Mouse (Mus musculus) mature B cell (primary cell): ENCODE measurements around the gene Hk2.

Experiments used
- in situ Hi-C: fragments of 300-500 bp; cut with MboI; formaldehyde crosslinking; loops from 2 replicates; pipeline ENCODE4 v1.14.3; 2019

The Hk2 gene

DNA sequence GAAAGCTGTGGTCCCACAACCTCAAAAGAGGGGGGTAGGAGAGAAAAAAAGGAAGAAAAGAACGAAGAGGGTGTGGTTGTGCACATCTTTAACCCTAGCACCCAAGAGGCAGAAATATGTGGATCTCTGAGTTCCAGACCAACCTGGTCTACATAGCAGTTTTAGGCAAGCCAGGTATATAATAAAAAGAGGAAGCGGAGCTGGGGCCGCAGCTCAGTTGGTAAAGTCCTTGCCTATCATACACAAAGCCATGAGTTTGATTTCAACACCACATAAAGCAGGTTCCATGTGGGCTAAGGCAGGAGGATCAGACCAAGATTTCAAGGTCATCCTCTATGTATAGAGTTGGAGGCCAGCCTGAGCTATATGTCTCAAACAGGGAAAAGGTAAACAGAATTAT is 4.0 kb downstream of the Hk2 start:
- in situ Hi-C loops: no loop called here

DNA sequence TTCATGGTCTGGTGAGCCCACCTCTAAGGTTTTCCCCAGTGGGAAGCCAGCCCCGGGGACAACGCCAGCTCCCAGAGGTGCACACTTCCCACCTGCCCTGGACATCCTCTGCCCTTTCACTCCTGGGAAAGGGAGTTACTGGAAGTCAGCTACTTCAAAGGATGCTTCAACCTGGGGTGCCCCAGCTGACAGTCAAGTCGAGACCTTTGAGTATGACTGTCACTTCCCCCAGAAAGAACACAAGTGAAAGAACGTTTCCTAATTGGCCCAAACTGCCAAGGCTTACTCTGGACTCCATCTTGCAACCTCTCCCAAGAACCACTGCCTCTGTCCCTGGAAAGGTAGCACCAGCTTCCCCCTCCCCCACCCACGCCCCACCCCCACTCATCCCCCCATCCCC is 4.5 kb downstream of the Hk2 start:
- in situ Hi-C loops: no loop called here

DNA sequence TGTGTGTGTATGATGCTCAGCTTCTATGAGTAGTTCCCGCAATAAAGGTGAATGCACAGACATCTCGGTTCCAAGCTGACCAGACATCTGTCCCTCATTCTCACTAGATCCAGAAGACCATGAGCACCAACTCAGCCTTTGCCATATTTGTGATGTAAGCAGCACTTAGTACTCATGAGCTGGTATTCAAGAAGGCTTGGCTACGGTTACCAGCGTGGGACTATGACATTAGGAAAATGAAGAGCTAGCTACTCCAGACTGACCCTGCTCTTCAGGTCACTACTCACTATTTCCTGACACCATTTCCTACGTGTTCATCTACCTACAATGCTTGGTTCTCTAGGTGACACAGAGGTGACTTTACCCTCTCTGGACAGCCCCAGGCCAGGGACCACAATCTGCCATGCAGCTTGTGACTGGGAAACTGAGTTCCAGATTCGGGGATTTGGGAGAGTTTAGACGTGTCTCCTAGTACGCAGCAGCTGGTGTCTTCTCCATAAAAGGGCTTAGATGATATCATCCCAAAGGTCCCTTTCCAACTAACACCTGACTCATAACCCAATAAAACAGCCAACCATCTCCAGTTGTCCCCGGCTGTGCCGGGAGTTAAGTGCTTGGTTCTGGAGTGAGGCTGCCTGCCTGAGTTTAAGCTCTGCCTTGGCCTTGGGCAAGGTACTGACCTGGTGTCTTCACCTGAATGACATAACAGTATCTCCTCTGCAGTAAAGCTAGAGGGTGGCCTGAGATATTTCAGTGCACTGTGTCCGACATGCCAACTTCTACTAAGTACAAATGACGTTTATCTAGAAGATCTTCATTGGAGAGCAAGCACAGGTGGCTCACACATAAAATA is 6.3 kb downstream of the Hk2 start:
- in situ Hi-C loops: no loop called here

DNA sequence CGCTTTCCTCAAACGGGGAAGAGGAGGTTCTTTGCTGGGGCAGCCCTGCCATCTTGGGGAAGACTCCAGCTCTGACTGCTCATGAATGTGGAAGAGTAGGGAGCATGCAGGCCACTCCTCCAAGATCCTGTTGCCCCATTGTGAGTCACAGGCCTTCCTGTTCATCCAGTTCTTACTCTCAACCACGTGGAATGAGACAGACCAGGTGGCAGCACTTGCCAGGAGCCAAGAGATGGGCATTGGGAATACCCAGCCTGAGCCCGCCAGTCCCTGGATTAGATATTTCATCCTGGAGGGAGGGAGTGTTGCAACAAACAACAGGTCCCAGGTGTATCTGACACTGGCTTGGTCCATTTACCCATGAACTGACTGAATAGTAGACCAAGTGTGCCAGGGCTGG is 7.6 kb downstream of the Hk2 start:
- in situ Hi-C loops: no loop called here

DNA sequence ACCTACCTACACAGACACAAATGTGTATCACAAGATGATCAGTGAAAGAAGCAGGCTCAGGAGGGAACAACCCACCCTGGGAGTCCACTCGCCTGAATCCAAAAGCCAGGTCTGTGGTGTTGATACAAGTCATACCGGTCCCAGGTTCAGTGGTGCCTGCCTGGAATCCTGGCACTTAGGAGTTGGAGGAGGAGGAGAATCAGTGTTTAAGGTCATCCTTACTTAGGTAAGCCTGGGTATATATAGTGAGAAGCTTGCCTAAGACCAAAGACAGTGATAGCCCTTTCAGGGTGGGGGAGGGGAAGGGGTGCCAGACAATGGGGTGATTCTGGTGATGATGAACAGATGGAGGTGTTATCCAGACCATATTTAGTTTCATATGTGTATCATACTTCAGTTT is 9.0 kb downstream of the Hk2 start:
- in situ Hi-C loops: no loop called here

DNA sequence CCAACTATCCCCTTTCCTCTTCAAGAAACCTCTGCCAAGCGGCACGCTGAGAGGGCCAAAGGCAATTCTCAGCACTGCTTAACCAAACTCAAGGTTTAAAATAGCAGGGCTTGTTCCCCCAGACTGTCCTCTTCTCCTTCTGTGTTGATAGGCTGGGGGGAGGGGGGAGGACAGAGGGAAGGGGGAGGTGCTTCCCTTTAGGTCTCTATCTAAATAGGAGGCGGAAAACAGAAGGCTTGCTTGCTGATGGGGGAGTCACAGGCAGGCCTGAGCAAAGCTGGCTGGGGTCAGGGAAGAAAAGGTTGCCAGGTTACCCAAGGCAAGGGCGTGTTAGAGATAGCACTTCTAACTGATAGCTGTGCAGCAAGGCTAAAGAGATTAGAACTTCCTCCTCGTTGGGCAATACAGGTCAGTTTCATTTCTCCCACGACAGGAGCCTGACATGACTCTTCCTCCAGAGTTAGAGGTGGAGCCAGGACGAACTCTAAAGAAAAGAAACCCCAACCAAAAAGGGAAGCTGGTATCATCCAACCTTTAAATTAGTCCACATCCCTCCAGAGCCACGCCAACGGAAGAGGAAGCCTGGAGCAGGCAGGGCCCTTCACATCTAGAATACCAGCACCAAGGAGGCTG is 10.3 kb downstream of the Hk2 start:
- in situ Hi-C loops: no loop called here

DNA sequence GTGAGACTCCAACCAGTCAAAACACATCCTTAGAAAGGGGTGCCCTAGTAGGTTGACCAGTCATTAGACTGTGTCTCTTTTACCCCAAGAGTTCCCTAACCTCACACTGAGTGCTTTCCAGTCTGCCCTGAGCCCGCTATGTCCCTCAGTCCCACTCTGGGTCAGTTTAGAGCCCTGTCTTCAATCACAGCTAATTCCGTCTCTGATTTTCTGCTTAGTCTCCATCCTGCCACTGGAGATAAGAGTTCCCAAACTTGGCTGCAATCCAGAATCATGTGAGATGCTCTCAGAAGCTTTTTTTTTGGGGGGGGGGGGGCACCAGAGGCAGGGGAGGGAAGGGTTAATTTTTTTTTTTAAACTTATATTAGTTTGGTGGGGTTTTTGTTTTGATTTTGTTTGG is 11.5 kb downstream of the Hk2 start:
- in situ Hi-C loops: no loop called here

DNA sequence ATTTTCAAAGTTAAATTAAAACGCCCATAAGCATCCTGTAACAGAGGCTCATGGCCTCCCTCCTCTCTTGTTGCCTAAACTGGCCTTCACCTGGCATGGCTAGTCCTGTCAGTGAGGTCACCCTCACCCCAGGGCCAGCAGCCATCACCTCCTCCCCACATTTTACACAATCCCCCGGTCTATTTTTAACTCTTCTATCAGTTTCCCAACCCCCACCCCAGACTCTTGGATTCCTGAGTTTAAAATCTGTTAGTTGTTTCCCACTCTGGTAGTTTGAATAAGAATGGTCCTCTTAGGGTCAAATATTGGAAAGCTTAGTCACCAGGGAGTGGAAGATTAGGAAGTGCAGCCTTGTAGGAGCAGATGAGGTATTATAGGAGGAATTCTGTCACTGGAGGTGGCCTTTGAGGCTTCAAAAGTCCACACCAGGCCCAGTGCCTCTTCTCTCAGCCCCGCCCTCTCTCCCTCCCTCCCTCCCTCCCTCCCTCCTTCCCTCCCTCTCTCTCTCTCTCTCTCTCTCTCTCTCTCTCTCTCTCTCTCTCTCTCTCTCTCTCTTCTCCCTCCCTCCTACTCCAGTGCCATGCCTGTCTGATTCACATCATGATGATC is 13.4 kb downstream of the Hk2 start:
- in situ Hi-C loops: no loop called here

DNA sequence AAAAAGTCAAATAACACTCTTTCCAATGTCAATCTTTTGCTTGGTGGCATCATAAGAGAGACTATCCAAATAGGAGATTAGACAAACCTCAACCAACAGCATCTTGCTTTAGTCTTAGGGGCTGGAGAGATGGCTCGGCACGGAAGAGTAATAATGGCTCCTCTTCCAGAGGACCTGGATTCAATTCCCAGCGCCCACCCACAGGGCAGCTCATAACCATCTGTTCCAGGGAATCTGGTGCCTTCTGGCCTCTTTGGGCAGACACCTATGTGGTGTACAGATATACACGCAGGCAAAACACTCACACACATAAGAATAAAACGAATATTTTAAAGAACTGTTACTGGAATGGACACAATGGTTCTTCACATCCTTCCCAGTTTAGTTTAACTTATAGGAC is 15.0 kb downstream of the Hk2 start:
- in situ Hi-C loops: no loop called here

DNA sequence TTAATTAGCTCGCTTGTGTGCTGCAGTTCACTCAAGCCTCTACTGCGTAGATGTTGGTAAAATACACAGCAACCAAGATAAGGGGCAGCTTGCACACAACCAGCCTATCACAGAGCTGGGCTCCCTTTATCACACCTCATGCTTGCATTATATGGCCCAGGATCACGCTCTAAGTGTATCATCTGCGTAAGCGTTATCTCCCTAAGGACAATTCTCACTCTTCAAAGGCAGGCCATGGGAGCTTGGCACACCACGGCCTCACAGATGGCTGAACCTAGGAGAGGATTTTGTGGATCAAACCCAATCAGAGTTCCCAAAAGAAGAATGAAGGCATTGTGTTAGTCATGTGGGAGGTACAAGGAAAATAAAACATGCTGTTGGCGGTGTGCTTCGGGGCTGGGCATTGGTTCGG is 17.4 kb downstream of the Hk2 start:
- in situ Hi-C loops: no loop called here

DNA sequence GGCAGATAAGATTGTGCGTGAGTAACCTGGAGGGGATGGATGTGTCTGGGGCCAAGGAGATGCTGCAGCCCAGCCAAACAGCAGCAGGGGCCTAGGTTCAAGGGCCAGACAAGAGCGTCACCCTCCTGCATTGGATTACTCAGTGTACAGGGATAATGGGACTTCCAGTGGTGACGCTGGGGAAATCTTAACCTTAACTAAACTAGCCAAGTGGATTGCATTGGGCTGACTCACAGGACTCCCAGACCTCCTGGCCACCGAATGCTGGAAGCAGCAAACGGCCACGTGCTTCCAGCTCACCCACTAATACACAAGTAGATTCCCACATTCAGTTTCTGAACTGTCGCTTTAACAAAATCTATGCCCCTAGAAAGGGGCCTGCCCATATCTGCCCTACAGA is 18.0 kb downstream of the Hk2 start:
- in situ Hi-C loops: no loop called here

DNA sequence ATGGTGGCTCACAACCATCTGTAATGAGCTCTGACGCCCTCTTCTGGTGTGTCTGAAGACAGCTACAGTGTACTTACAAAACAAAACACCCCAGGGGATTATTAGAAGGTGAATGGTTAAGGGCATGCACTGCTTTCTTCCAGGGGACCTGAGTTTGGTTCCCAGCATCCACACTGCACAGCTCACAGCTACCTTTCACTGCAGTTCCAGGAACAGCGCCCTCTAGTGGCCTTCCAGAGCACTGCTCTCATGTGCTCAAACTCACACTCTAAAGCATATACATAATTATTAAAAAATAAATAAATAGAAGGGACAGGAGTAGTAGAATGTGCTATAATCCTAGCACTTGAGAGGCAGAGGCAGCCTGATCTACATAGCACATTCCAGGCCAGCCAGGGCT is 18.9 kb downstream of the Hk2 start:
- in situ Hi-C loops: no loop called here

DNA sequence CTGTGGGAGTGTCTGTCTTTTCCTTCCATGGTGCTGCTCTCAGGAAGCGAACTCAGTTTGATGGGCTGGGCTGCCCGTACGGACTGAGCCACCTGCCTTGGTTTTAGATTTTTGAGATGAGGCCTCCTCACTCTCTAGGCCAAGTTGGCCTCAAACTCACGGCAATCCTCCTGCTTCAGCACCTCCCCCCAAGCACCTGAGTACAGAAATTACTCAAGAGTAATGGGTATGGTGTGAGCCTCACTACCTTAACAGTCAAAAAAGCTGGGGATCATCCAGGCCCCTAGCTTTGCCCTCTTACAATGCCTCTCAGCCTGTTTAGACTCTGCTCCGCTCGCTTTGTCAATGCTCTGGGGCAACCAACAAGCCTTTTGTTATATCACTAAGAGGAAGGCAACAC is 19.5 kb downstream of the Hk2 start:
- in situ Hi-C loops: no loop called here

DNA sequence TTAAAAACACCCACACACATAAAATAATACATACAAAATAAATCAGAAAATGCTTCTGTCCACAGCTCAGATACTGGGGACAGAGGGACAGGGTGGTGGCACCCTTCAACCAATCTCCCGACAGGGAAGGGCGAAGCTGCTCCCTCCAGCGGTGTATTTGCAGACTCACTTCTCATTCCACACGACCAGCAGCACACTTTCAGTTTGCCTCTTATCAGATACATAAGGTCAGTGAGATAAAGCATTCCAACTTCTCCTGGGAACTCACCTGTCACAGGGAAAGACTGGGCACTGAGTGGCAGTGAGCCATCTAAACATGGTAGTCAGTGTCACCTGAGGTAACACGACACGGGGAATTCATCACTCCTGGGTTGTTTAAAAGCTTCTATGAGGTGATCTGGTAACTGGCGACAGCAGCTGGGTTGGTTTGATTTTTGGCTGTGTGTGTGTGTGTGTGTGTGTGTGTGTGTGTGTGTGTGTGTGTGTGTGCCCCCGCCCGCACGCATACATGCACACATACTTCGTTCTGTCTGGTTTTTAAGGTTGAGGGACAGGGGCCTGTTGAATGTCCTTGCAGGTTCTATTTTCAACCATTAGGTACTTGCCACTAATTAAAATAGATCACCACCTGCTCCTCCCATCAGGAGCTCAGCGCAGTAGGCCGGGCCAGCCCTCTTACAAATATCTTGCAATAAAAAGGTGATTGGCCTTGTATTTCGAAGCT is 20.5 kb downstream of the Hk2 start:
- in situ Hi-C loops: no loop called here

DNA sequence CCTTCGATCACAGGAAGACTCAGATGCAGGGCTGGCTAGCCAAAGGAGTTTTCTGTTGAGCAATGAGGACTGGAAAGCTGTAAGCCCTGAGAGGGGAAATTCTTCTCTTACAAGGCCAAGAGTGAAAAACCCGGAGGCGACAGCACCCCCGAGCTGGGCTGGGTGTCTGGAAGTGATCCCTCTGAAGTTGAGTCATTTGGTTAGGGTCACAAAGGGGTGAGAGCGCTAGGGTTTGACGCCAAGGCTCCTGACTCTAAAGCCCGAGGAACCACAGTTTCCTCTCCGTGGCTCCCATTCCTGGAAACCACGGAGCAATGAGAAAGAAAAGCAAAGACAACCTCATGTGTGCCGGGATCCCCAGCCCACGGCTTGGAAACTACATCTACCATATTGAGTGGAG is 21.2 kb downstream of the Hk2 start:
- in situ Hi-C loops: no loop called here

DNA sequence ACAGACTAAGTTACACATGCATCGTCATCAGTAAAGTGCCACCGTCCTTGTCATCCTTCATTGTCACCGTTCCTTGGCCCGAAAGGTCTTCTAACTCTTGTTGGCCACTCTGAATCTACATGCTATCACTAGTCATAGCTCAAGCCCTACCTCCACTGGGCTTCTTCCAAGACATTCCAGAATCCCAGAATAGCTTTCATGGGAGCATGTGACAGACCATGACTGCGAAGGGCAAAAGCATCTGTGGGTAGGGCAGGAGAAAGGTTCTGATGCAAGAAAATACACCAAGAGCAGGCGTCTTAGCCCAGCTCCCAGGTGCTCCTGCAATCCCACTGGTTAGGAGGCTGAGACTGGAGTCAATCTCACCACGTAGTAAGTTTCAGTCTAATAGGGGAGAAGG is 22.5 kb downstream of the Hk2 start:
- in situ Hi-C loops: no loop called here

DNA sequence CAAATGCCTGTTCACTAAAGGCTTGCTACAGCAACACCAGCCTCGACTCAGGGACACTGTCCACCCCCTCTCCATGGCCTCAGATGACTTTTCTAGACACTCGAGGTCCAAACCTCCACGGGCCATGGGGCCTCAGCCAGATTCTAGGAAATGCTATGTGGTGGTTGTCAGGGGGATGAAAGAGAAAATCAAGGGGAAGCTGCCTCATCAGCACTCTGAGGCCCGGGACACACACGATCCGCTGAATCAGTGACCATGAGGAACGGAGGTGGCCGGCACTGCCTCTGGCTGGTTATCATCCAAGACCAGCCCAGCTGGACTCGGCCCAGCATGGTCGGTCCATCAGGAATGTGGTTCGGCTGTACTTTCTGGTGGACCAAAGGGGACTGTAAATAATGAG is 23.2 kb downstream of the Hk2 start:
- in situ Hi-C loops: no loop called here

DNA sequence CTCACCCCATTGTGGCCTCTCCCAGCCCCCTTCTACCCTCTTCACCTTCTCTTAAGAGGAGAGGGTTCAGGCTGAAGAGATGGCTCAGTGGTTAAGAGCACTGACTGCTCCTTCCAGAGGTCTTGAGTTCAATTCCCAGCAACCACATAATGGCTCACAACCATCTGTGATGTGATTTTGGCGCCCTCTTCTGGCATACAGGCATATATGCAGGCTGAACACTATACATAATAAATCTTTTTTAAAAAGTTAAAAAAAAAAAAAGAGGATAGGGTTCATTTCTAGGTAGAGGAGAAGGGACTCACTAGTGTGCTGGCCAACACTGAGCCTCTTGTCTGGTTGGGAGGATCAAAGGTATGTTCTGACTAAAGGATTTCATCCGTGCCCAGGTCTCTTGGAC is 24.2 kb downstream of the Hk2 start:
- in situ Hi-C loops: no loop called here

DNA sequence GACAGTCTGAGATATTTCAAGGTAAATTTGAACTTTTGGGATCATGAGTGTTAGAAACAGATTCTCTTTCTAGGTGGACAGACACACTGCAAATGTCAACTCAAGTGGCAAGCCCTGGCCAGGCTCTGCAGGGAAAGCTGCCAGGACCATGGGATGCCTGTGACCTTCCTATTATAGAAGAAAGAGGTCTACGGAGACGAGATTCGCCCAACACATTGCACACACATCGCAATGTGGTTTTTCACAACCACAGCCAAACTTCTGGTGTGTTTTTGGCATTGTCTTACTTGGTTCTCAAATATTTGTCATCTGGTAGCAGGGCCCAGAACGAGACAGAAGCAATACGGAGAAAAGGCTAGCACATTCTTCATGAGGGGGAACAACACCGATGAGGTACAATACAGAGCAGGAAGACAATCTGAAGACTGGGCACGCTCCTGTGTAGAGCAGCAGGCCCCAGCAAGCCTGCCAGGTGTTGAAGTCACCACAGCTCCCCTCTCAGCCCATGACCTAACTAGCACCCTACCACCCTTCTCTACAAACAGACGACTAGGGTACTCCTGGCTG is 26.1 kb downstream of the Hk2 start:
- in situ Hi-C loops: no loop called here

DNA sequence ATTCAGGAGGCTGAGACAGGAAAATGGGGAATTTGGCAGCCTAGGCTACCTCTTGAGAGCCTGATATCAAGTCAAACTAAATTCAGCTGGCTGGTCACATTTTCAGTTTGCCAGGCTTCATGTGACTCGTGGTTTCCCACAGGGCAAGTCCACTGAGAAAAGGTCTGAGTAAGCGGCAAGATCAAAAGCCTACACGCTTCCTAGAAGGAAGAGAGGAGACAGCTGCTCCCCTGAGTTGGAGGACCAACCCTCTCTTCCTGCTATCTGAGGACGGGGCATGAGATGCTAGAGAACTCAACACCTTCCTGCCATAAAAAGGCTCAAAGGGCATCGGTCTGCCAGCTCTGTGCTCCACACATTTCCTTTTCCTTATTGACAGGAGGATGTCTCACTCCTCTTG is 27.2 kb downstream of the Hk2 start:
- in situ Hi-C loops: no loop called here

DNA sequence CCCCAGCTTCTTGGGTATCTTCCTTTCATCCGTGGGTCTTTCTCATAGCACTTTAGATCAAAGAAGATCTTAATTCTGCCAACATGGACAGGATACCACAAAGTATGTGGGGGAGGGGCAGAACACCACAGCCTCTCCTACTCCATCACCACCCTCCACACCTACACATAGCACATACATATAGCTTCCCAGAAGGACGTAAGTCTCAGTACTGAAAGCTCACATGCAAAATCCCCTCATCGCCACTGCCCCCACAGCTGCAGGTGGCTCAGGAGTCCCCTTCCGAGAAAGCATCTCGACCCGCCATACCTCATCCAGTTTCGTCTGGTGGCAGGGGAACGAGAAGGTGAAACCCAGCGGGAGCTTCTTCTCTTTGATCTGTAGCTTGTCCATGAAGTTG is 29.7 kb downstream of the Hk2 start:
- in situ Hi-C loops: no loop called here

DNA sequence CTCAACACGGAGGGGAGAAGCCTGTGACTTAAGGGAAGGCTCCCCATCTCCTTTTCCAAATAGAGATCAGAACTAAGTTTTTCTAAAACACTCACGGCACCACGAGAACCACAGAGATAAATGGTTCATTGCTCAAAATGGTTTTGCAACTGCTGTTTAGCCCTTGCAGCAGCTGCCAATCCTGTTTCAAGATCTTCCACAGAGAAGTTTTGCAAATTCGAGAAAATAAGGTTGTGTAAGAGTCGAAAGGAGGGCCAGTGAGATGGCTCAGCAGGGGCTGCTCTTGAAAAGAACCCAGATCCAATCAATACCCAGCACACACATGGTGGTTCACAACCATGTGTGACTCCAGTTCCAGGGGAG is 32.8 kb downstream of the Hk2 start:
- in situ Hi-C loops: no loop called here
